Mouse (Mus musculus) kidney, adult 10 weeks (tissue): ENCODE data around the gene Csf2. TPM values are rescaled to one million over a fixed set of nuclear protein-coding genes. Genes with fewer than 3 reads are reported as not detected.

ENCODE experiments used
- polyA plus RNA-seq: library from polyadenylated mRNA; stranded (reverse); fragments of 350-450 nt; fragmentation: Illumina TruSeq; extraction: RNeasy Lipid Tissue Mini Kit (QIAGEN cat#74804); gene quantifications from one replicate; pipeline ENCODE4 v1.2.3, GENCODE M21; 2014; ENCODE audit warnings: low read depth, low replicate concordance

The Csf2 gene
- polyA plus RNA-seq: not detected

GRCm38 (mm10) chr11:54248940-54249717, at the start of gene Csf2:
Gene Csf2 (minus strand): TSS chr11:54249667.

GRCm38 (mm10) chr11:54267177-54267576, 17.7 kb upstream of the Csf2 start, which contains the start of gene Il3:
Gene Il3 (minus strand): TSS chr11:54267277.

Other genes starting within 250 kb of the Csf2 start
- gene Slc22a4, start 221.6 kb downstream of the Csf2 start, polyA plus RNA-seq: 28.3 TPM
- 0.53 TPM for gene Pdlim4, start 180.7 kb downstream of the Csf2 start, polyA plus RNA-seq
- 3.1 TPM for gene P4ha2, start 149.6 kb downstream of the Csf2 start, polyA plus RNA-seq
- gene Il3, start 17.6 kb upstream of the Csf2 start, polyA plus RNA-seq: not detected
- 0.32 TPM for gene Acsl6, start 54.1 kb upstream of the Csf2 start, polyA plus RNA-seq
- not detected for gene Meikin, start 121.0 kb upstream of the Csf2 start, polyA plus RNA-seq
- gene Fnip1, start 188.5 kb upstream of the Csf2 start, polyA plus RNA-seq: 79.8 TPM